Comparison of ENCODE assay signal across 18 mouse cellular contexts in genomic region chr16:89762523-89762922, GRCm38 (mm10).
"Had no signal": no experiment of that assay in that cellular context is flagged by ENCODE, and none has a peak within 500 bp of the region (broad histone marks: within the 10 kb centered on the region; RNA-seq: fewer than 3 reads in every experiment).

No protein-coding gene starts in this region.

- ATAC-seq: liver, embryonic 12.5 days; midbrain, embryonic 13.5 days; midbrain, embryonic 16.5 days had no signal

- H3K27ac ChIP-seq: left cerebral cortex, adult 2 months; limb, embryonic 13.5 days; liver, embryonic 12.5 days; liver, embryonic 15.5 days; lung, embryonic 15.5 days; midbrain, embryonic 10.5 days; midbrain, embryonic 13.5 days; neural tube, embryonic 13.5 days; stomach, embryonic 15.5 days had no signal

- H3K4me3 ChIP-seq: left cerebral cortex, adult 2 months; limb, embryonic 13.5 days; liver, embryonic 12.5 days; liver, embryonic 15.5 days; lung, embryonic 15.5 days; megakaryocyte, embryonic 14.5 days; midbrain, embryonic 10.5 days; midbrain, embryonic 13.5 days; myocyte; neural tube, embryonic 13.5 days; stomach, embryonic 15.5 days had no signal

- H3K4me1 ChIP-seq: limb, embryonic 13.5 days; liver, embryonic 12.5 days; liver, embryonic 15.5 days; lung, embryonic 15.5 days; megakaryocyte, embryonic 14.5 days; midbrain, embryonic 13.5 days; neural tube, embryonic 13.5 days; stomach, embryonic 15.5 days had no signal

- H3K9me3 ChIP-seq: limb, embryonic 13.5 days; liver, embryonic 12.5 days; liver, embryonic 15.5 days; lung, embryonic 15.5 days; midbrain, embryonic 10.5 days; midbrain, embryonic 13.5 days; neural tube, embryonic 13.5 days; stomach, embryonic 15.5 days had no signal

- H3K36me3 ChIP-seq: limb, embryonic 13.5 days; liver, embryonic 12.5 days; liver, embryonic 15.5 days; lung, embryonic 15.5 days; midbrain, embryonic 10.5 days; midbrain, embryonic 13.5 days; neural tube, embryonic 13.5 days; stomach, embryonic 15.5 days had no signal

- H3K4me2 ChIP-seq: limb, embryonic 13.5 days; liver, embryonic 12.5 days; liver, embryonic 15.5 days; lung, embryonic 15.5 days; midbrain, embryonic 13.5 days; neural tube, embryonic 13.5 days; stomach, embryonic 15.5 days had no signal

- DNase-seq: kidney, postnatal 36 days; layer of hippocampus, postnatal 36 days; liver; right cerebral cortex, postnatal 25 days; spleen, adult 18-20 months; thymus, postnatal 25 days had no signal

- H3K27me3 ChIP-seq: limb, embryonic 13.5 days; liver, embryonic 12.5 days; liver, embryonic 15.5 days; lung, embryonic 15.5 days; midbrain, embryonic 13.5 days; neural tube, embryonic 13.5 days had no signal

- H3K9ac ChIP-seq: limb, embryonic 13.5 days; liver, embryonic 12.5 days; liver, embryonic 15.5 days; lung, embryonic 15.5 days; midbrain, embryonic 13.5 days; neural tube, embryonic 13.5 days; stomach, embryonic 15.5 days had no signal
